Mouse (Mus musculus): ENCODE data around the gene Slc51b. TPM values are rescaled to one million over a fixed set of nuclear protein-coding genes. Genes with fewer than 3 reads are reported as not detected.

Slc51b gene
- total RNA-seq (2023) = not detected

DNA sequence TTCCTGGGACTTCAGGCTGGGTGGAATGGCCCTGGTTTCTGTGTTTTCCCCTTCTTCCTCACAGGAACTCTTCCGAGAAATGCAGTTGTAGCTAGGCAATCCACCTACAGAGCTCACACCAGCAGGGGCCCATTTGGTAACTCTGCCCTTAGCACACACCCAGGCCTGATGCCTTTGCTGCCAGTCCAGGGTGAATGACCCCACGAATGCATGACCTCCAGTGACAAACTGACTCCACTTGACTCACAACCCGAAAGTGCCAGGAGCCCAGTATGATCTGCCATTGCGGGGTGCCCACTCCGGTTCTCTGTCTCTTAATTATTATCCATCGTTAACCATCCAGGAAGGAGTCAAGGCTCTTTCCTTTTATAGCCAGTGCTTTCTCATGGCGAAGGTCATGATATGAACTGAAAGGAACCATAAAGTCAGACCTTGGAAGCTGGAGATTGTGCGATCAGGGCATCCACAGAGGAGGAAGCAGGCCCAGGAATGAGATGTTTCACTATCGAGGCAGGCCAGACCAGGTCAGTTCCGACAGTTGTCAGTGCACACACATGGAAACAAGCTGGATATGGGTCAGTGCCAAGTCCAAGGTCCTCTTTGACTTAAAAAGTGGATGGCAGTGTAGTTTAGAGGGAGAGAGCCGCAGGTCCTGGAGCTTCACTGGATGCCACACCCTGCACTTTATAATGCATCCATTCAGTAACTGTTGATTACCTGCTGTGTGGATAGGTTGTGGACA lies at the start of gene Slc51b:
Gene Slc51b (minus strand): TSS at position 196 of the 742 bp plus-strand sequence.

DNA sequence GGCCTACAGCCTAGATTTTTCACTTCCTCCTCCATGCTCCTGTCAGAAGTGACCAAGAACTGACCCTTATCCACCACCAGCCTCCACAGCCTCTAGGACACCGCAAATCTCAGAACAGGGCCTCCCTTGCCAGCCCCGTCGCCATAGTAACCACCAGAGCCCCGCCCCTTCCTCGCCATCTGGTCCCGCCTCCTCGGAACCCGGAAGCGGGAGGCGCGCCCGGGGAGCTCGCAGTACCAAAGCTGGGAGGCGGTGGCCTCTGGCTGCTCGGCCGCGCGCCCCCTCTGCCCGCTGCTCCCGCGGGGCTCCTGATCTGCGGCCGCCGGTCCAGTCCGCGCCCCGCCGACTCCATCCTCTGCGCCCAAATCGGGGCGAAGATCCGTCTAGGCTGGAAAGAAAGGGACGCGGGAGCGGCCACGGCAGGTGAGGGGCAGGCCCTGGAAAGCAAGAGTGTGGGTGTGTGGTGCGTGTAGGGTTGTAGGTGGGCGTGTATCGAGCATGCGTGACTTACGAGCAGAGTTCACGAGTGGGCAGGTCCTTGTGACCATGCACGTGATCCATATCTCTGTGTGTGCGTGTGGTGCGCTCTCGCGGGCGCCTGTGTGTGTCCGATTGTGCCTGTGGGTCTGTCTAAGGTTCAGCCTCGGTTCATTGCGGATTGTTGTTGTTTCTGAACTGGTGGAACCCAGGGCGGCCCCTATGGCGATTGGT lies 38.1 kb upstream of the Slc51b start, which contains the start of gene Spg21:
Gene Spg21 (plus strand): TSS at position 216 of the 711 bp plus-strand sequence.

DNA sequence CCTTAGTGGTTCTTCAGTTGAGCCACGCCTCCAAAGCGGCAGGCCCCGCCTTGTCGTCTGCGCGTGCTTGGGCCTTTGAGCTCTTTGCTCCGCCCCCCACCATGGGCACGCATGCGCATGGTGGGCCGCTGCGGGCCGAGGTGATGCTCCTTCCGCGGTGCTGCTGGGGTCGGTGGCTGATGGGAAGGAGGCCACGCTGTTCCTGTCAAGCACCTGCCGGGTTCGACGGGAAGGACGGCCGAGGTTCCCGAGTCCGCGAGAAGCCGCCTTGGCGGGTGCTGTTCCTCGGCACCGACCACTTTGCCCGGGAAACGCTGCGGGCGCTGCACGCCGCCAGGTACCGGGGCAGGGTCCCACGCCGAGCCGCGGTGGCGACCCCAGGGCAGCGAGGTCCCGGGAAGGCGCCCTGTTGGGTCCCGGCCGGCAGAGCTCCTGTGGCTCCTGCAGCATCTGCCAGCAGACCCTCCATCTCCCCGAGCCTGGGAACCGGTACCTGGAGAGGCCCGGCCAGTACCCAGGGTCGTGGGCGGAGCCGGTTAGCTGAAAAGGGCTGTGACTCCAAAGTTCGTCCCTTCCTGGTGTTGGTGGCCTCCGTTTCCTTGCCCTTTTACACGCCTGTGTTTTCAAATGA lies 13.0 kb upstream of the Slc51b start, which contains the start of gene Mtfmt:
Gene Mtfmt (plus strand): TSS at position 112 of the 631 bp plus-strand sequence.

DNA sequence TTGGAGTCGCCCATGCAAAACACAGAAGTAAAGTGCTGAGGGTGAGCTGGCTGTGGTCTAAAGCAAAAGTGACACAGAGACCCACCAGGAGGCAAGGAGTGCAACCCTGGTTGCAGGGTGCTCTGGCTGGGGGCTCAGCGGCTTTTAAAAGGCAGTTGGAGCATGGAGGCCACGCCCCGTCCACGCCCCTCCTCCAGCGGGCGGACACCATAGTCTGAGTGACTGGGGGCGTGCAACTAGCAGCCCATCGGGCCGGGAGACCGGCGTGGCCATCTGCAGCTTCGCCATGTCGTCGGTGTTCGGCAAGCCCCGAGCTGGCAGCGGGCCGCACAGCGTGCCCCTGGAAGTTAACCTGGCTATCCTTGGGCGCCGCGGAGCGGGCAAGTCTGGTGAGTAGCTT lies 24.5 kb downstream of the Slc51b start, which contains the start of gene Rasl12:
Gene Rasl12 (plus strand): TSS at position 228 of the 400 bp plus-strand sequence.

DNA sequence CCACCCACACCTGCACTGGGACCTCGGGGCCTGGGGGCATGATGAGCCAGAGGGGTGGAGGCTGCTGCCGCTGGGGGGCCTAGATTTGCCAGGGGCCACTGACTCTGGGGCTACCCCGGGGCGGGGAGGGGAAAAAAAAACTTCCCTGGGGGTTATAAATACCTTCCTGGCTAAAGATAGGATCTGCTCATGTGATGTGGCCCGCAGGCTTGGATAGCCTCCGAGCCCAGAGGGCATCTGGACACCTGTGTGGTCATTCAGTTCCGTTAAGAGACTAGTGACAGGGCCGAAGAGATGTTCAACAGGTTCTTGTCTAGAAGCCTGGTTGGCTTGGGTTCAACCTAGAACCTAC lies 31.2 kb downstream of the Slc51b start, which contains the start of gene Kbtbd13:
Gene Kbtbd13 (minus strand): TSS at position 40 of the 352 bp plus-strand sequence.

Other genes starting within 250 kb of the Slc51b start
- 1 to 10 TPM; 4.1 to 5.0 TPM for gene Parp16, start 227.6 kb downstream of the Slc51b start, total RNA-seq (2023)
- not detected for gene Cilp, start 157.8 kb downstream of the Slc51b start, total RNA-seq (2023)
- 10 to 100 TPM; 17.7 to 19.9 TPM for gene Clpx, start 128.7 kb downstream of the Slc51b start, total RNA-seq (2023)
- gene Pdcd7, start 76.9 kb downstream of the Slc51b start, total RNA-seq (2023) = 10 to 100 TPM; 12.4 to 17.0 TPM
- gene Ubap1l, start 61.9 kb downstream of the Slc51b start, total RNA-seq (2023) = under 1 TPM in 1 of 2 experiments, not detected in 1; 0.86 TPM
- gene Kbtbd13, start 31.3 kb downstream of the Slc51b start, total RNA-seq (2023) = not detected
- gene Rasl12, start 24.4 kb downstream of the Slc51b start, total RNA-seq (2023) = not detected
- 1 to 10 TPM; 6.0 to 8.0 TPM for gene Mtfmt, start 12.8 kb upstream of the Slc51b start, total RNA-seq (2023)
- 10 to 100 TPM; 68.9 to 73.7 TPM for gene Spg21, start 38.0 kb upstream of the Slc51b start, total RNA-seq (2023)
- gene Ankdd1a, start 97.2 kb upstream of the Slc51b start, total RNA-seq (2023) = under 1 TPM in 1 of 2 experiments, not detected in 1; 0.24 TPM
- gene Plekho2, start 157.1 kb upstream of the Slc51b start, total RNA-seq (2023) = 100 to 1,000 TPM; 166 to 167 TPM
- gene Pif1, start 164.2 kb upstream of the Slc51b start, total RNA-seq (2023) = 10 to 100 TPM; 13.5 to 13.9 TPM
- gene Rbpms2, start 206.7 kb upstream of the Slc51b start, total RNA-seq (2023) = 1 to 10 TPM in 1 of 2 experiments, under 1 TPM in 1; 0.29 to 1.7 TPM
- 10 to 100 TPM; 52.7 to 56.4 TPM for gene Oaz2, start 245.0 kb upstream of the Slc51b start, total RNA-seq (2023)